Mouse (Mus musculus) heart, embryonic 12.5 days (tissue): Measurements from ENCODE around the gene Wdtc1. TPM values are rescaled to one million over a fixed set of nuclear protein-coding genes. Genes with fewer than 3 reads are reported as not detected.

Experiments used
- ATAC-seq: fragments of 200-750 bp; cut with Nextera tagmentation; 2 replicates; pipeline ENCODE4 v1.8.0; 2017; ENCODE audit warnings: moderate TSS enrichment, moderate library complexity; ENCODE audit not compliant: insufficient number of reproducible peaks, low FRiP score
- H3K27ac ChIP-seq: fragments of 300-500 bp; sonication (generic); 2 replicates; pipeline ENCODE4 v1.5.1; 2016; ENCODE audit warnings: mild to moderate bottlenecking, moderate library complexity; ENCODE audit not compliant: poor library complexity, severe bottlenecking
- H3K27me3 ChIP-seq: fragments of 300-500 bp; sonication (generic); replicated peaks from 2 replicates; pipeline ENCODE4 v1.6.1; 2016; ENCODE audit warnings: mild to moderate bottlenecking, moderate library complexity
- H3K36me3 ChIP-seq: fragments of 300-500 bp; sonication (generic); 2 replicates; pipeline ENCODE4 v1.6.1; 2016; ENCODE audit warnings: mild to moderate bottlenecking, moderate library complexity
- H3K4me1 ChIP-seq: fragments of 300-500 bp; sonication (generic); replicated peaks from 2 replicates; pipeline ENCODE4 v1.6.1; 2016; ENCODE audit warnings: mild to moderate bottlenecking
- H3K4me2 ChIP-seq: fragments of 300-500 bp; sonication (generic); 2 replicates; pipeline ENCODE4 v1.6.1; 2016; ENCODE audit warnings: mild to moderate bottlenecking, moderate library complexity
- H3K4me3 ChIP-seq: fragments of 300-500 bp; sonication (generic); 2 replicates; pipeline ENCODE4 v1.5.1; 2016; ENCODE audit warnings: mild to moderate bottlenecking
- H3K9ac ChIP-seq: fragments of 300-500 bp; sonication (generic); 2 replicates; pipeline ENCODE4 v1.6.1; 2016; ENCODE audit warnings: mild to moderate bottlenecking, moderate library complexity
- H3K9me3 ChIP-seq: fragments of 300-500 bp; sonication (generic); replicated peaks from 2 replicates; pipeline ENCODE4 v1.6.1; 2016; ENCODE audit warnings: mild to moderate bottlenecking, moderate library complexity
- WGBS: fragments of 180-500 bp; shearing (Covaris S2); methylation state at CpG from one replicate; pipeline ENCODE4 v1.1.7; 2016; 5-methylcytosine and 5-hydroxymethylcytosine counted together
- polyA plus RNA-seq: library from polyadenylated mRNA; unstranded; fragments of >200 nt; fragmentation: Nextera tagmentation; extraction: Ambion mirVana; gene quantifications from 2 replicates; pipeline ENCODE4 v1.2.1, GENCODE M21; 2016

The Wdtc1 gene
- 16.1 and 17.9 TPM in 2 replicates for polyA plus RNA-seq

DNA sequence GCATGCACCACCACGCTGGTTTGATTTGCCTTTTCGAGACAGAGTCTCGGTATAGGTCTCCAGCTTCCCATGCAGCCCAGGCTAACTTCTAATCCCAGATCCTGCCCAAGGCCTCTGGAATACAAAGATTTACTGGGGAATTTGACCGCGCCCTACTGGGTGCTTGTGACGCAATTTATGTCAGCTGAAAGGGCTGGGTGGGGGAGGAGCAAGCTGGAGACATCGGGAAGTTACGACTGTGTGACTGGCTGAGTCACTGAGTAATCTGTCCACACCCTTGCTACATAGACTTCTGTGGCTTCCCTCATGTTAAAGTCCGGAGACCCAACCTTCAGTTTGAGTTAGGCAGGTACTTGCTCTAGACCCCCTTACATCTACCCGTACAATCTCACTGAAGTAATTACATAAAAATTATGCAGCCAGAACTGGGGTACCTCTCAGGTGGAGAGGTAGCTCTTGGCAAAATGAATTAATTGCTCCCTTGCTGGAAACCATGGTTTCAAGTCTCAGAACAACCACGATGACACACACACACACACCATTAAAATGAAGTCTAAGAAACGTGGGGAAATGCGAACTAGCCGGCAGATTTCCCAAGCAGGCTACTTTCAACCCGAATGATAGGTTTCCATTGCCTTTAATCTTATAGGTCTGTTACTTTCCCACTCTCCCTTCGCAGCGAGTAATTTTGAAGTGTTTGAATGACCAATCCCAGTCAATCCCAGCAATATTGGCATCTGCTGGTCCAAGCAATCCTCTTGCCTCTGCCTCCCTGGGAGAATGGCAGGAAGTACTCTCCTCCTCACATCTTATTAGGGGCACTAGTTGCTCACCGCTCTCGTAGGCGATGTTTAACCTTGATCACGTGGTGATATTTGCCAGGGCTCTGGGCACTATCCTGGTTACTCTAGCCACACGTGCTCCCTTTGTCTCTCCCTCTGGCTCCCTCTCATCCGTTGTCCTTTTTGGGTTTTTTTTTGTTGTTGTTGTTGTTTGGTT is at the start of gene Wdtc1:
Gene Wdtc1 (minus strand): TSS at position 115 of the 999 bp plus-strand sequence.
- H3K36me3 ChIP-seq = no peaks in the 10 kb centered on the region
- H3K9me3 ChIP-seq = no peaks in the 10 kb centered on the region
- 84% methylated on average over 23 of the region's 23 CpGs for WGBS

DNA sequence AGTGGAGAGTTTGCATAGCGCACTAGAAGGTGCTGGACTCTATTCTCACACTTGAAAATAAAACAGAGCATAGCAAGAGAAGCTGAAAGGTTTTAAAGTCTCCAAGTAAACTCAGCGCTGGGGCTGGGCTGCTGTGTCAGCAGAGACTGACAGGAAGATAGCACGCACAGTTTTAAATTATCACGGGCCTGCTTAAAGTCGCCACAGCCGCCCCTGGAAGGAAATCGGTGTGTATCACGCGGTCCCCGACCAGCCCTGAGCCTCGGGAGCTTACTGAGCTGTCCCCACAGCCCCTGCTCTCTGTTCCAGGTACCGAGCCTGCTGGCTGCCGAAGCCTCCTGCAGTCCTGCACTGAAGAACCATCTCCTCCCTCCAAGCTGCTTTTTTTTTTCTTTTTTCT is 48.7 kb upstream of the Wdtc1 start:
- Histone ChIP-seq H3K4me1 (peaks cover 74% of the 10 kb centered on the region), H3K4me2 (0 out of 2 replicates have a peak overlapping the region, but pooled peaks have one; percentile 28)

More for the DNA sequence above, at the start of gene Wdtc1:
- no peak for ATAC-seq
- Histone ChIP-seq H3K9ac (no peak within 1 kb of the TSS), H3K4me3 (no peak within 1 kb of the TSS), H3K27me3 (no peaks in the 10 kb centered on the region), H3K4me2 (no peak within 1 kb of the TSS), H3K4me1 (no peaks in the 10 kb centered on the region), H3K27ac (no peak within 1 kb of the TSS)

DNA sequence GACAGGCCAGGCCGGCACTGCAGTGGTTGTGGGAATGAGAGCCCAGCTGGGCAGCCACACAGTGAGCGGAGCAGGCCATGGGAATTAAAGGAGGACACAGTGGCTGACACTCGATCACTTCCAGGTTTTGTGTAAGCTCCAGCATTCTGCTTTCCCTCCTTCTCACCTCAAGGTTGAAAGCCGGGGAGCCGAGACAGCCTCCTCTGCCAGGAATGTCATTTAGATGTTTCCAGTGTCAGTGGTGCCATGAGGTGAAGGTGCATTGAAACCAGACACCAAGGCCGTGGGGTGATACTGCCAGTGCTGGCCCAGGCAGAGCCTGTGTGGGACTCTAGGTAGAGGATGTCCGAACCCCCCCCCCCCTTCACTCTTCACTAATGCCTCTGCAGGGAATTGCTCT is 46.8 kb upstream of the Wdtc1 start:
- 0 out of 2 replicates have a peak overlapping the region, but pooled peaks have one; percentile 30 for H3K9ac ChIP-seq
- peaks cover 76% of the 10 kb centered on the region for H3K4me1 ChIP-seq
- H3K27ac ChIP-seq = peak overlapping the region; percentile 66
- 33% methylated on average over 7 of the region's 7 CpGs for WGBS
- H3K9me3 ChIP-seq = no peaks in the 10 kb centered on the region
- H3K36me3 ChIP-seq = no peaks in the 10 kb centered on the region
- no peak for ATAC-seq
- H3K27me3 ChIP-seq = no peaks in the 10 kb centered on the region
- no peak overlapping the region for H3K4me3 ChIP-seq
- H3K4me2 ChIP-seq = no peak overlapping the region

More for the DNA sequence above, 48.7 kb upstream of the Wdtc1 start:
- no peaks in the 10 kb centered on the region for H3K27me3 ChIP-seq
- no peaks in the 10 kb centered on the region for H3K36me3 ChIP-seq
- no peak for ATAC-seq
- H3K27ac ChIP-seq = no peak overlapping the region; the same call in 1 of the 2 replicates
- H3K4me3 ChIP-seq = no peak overlapping the region
- 22% methylated on average over 13 of the region's 13 CpGs for WGBS
- H3K9ac ChIP-seq = no peak overlapping the region; the same call in 1 of the 2 replicates
- no peaks in the 10 kb centered on the region for H3K9me3 ChIP-seq

DNA sequence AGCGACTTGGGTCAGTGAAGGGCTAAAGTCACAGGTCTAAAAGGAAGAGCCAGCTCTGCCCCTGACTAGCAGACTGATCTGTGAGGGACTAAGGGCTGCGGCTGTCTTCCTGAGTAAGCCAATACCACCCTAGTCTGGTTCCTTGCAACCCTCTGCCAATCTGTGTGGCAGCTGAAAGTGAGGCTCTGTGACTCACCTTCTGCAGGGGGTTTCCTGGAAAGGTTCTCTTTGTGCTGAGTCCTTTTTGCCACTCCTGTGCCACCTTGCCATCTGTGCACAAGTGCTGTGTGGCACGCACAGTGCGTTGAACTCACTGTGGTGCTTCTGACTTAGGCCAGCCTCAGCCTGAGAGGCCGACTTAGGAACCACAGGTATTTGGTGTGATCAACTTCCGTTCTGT is 46.2 kb upstream of the Wdtc1 start:
- Histone ChIP-seq H3K9ac (no peak overlapping the region), H3K27ac (peak overlapping the region; percentile 66), H3K4me3 (no peak overlapping the region), H3K4me2 (no peak overlapping the region), H3K4me1 (peaks cover 82% of the 10 kb centered on the region), H3K27me3 (no peaks in the 10 kb centered on the region), H3K9me3 (no peaks in the 10 kb centered on the region), H3K36me3 (no peaks in the 10 kb centered on the region)
- no peak for ATAC-seq
- WGBS = 74% methylated on average over 6 of the region's 6 CpGs

DNA sequence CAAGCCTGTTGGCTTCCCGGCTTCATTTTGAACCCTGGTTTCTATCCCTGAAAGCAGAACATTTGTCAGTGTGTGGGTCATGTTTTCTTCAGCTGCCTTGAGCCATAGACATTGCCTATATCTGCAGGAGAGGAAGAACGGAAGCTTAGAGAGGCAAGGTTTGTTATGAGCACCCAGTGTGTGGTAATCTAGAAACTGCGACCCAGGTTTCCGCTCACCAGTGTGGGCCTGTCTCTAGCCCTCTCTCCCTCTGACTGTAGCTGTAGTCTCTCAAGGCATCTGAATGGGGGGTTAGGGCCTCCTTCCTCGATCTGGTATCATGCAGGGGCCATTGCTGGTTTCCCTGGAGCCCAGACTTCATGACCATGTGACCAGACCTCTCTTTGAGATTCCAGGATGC is 45.3 kb upstream of the Wdtc1 start:
- no peaks in the 10 kb centered on the region for H3K9me3 ChIP-seq
- no peak for ATAC-seq

DNA sequence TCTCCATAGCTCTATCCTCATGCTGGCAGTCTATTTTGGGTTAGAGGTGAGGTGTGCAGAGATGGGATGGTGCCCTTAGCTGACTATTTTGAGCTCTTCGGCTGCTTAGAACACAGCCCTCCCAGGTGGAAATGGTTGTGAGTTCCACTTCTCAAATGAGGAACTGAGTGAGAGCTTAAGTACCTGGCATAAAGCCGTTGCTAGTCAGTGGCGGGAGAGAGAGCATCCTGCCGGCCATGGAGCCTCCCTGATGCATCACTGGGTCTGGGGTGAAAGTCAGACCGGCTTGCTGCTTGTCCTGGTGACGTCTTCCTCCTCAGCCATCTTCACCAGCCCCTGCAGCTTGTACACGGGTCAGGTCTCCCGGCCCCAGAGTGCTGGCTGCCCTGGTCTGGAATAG is 44.7 kb upstream of the Wdtc1 start:
- Histone ChIP-seq H3K9ac (peak overlapping the region; percentile 42), H3K4me3 (no peak overlapping the region), H3K27ac (peak overlapping the region; percentile 13; the same call in 1 of the 2 replicates), H3K9me3 (no peaks in the 10 kb centered on the region), H3K4me1 (peaks cover 86% of the 10 kb centered on the region), H3K27me3 (no peaks in the 10 kb centered on the region), H3K36me3 (no peaks in the 10 kb centered on the region), H3K4me2 (peak overlapping the region; percentile 9; the same call in 1 of the 2 replicates)
- ATAC-seq = no peak
- WGBS = 68% methylated on average over 8 of the region's 8 CpGs

More for the DNA sequence above, 45.3 kb upstream of the Wdtc1 start:
- Histone ChIP-seq H3K36me3 (no peaks in the 10 kb centered on the region), H3K4me2 (no peak overlapping the region), H3K4me3 (no peak overlapping the region), H3K4me1 (peaks cover 86% of the 10 kb centered on the region), H3K27ac (no peak overlapping the region), H3K9ac (no peak overlapping the region), H3K27me3 (no peaks in the 10 kb centered on the region)
- 61% methylated on average over 5 of the region's 5 CpGs for WGBS

DNA sequence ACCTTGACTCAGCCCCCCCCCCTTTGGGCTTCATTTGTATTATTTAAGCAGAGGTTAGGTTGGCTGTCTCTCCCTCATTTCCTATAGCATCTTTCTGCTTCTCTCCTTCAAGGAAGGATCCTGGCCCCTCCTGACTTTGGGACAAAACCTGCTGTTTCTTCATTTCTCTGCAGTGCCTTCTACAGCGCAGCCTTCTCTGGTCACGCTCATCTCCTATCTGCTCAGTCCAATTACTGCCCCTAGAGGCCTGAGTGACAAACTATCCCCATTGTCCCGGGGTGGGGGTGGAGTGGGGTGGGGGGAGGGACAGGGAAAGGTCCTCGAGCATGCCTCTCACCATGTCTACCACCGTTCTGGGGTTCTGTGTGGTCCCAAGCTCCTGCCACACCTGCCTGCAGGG is 44.0 kb upstream of the Wdtc1 start:
- Histone ChIP-seq H3K4me3 (no peak overlapping the region), H3K4me1 (peaks cover 81% of the 10 kb centered on the region), H3K9me3 (no peaks in the 10 kb centered on the region), H3K27ac (peak overlapping the region; percentile 13; the same call in 1 of the 2 replicates), H3K36me3 (no peaks in the 10 kb centered on the region), H3K4me2 (peak overlapping the region; percentile 9; the same call in 1 of the 2 replicates), H3K27me3 (no peaks in the 10 kb centered on the region), H3K9ac (peak overlapping the region; percentile 42)
- 47% methylated on average over 5 of the region's 5 CpGs for WGBS
- ATAC-seq = no peak

DNA sequence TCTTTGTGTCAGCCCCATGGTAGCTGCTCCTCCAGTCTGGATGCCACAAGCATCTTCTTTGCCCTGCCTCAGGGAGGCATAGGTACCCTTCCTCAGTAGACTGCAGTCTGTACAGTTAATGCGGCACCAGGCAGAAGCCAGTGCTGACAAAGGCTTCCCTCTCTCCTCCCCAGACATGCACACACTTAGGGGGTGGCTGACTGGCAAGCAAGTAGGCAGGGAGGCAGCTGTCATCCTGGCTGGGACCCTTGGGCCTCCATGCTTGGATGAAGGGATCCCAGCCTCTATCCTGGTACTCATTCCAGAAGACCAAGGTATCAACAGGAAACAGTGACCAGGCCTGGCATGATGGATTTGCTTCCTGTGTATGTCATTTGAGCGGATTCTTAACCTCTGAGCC is 42.8 kb upstream of the Wdtc1 start:
- Histone ChIP-seq H3K36me3 (no peaks in the 10 kb centered on the region), H3K4me2 (no peak overlapping the region), H3K9ac (no peak overlapping the region), H3K9me3 (no peaks in the 10 kb centered on the region), H3K4me1 (peaks cover 81% of the 10 kb centered on the region), H3K4me3 (no peak overlapping the region), H3K27ac (peak overlapping the region; percentile 5; the same call in 1 of the 2 replicates), H3K27me3 (no peaks in the 10 kb centered on the region)
- ATAC-seq = no peak
- WGBS = 67% methylated on average over 2 of the region's 2 CpGs

DNA sequence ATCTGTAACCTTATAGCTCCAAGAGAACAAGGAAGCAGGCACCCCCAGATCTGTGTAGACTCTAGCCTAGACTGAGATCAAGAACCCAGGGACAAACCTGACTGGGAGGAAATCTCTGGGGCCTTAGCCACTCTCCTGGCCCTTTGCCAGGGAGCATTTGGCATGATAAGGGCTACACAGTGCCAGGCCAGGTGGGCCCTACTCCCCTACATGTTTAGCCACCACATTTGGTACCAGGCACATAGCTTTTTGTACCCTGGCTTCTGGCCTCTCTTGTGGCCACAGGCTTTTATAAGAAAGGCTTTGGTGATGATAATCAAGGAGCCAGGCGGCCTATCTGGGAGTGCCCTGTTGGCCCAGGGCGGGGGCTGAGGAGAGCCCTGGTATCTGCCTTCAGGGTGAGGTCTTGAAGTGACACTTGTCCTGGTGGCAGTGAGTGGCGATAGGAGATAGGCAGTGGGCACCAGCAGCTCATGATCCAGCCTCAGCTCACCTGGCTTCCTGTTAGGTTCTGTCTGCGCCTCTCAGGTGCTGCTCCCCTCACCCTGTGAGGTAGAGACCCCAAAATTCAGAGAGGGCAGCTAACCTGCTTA is 41.8 kb upstream of the Wdtc1 start:
- H3K4me3 ChIP-seq = no peak overlapping the region
- no peaks in the 10 kb centered on the region for H3K36me3 ChIP-seq
- ATAC-seq = no peak
- H3K27ac ChIP-seq = no peak overlapping the region
- no peaks in the 10 kb centered on the region for H3K27me3 ChIP-seq
- H3K9me3 ChIP-seq = no peaks in the 10 kb centered on the region
- H3K9ac ChIP-seq = peak overlapping the region; percentile 12
- H3K4me2 ChIP-seq = no peak overlapping the region
- H3K4me1 ChIP-seq = peaks cover 81% of the 10 kb centered on the region
- WGBS = 58% methylated on average over 4 of the region's 4 CpGs

DNA sequence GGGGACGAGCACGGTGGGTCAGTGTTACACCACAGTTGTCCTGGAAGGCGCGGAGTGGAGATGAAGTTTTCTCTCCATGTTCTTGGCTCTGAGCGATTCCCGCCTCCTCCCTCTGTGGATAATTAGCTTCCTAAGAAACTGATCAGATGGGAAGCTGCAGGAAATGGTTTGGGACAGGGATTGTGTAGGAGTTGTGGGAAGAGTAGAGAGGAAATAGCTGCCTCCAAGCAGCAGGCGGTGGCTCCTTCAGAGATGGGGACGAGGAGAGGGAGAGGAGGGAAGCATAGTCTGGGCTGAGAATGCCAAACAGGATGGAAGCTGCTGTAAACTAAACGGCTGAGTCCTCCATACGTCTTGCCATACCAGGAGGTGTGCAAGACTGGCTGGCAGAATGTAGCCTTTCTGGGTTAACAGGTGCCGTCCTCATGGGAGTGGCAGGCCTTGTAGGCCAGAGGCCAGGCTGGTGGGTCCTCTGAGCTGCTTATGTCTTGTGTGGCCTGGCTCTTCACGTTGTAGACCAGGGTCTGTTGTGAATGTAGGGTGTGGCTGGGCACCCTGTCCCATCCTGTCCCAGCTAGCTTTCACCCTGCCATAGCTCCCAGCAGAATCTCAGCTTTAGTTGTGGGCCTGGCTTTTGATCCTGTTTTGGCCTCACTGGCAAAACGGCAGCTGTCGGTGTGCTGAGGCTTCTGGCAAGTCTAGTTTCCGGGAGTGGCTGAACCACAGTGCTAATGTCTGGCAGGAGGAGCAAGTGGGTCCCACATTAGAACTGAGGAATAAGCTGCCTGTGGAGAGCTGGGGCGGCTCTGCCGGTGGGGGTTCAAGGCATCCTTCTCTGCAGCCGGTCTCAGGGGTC is 38.1 kb upstream of the Wdtc1 start:
- H3K36me3 ChIP-seq = no peaks in the 10 kb centered on the region
- H3K27me3 ChIP-seq = no peaks in the 10 kb centered on the region
- ATAC-seq = no peak
- H3K4me3 ChIP-seq = no peak overlapping the region
- peak overlapping the region; percentile 34; the same call in 1 of the 2 replicates for H3K9ac ChIP-seq
- 68% methylated on average over 18 of the region's 18 CpGs for WGBS
- peaks cover 58% of the 10 kb centered on the region for H3K4me1 ChIP-seq
- H3K9me3 ChIP-seq = no peaks in the 10 kb centered on the region
- H3K4me2 ChIP-seq = no peak overlapping the region
- peak overlapping the region; percentile 59 for H3K27ac ChIP-seq
